Mouse (Mus musculus) brown adipose tissue, adult 24 weeks (tissue): Measurements from ENCODE around the gene Mcm10. TPM values are rescaled to one million over a fixed set of nuclear protein-coding genes. Genes with fewer than 3 reads are reported as not detected.
A peak's percentile ranks its signal among the peaks of the same experiment; 100 is the strongest.

ENCODE experiments used
- H3K27ac ChIP-seq: fragments of 200-500 bp; replicated peaks from 2 replicates; pipeline ENCODE4 v1.5.1; 2012; ENCODE audit warnings: low read depth, mild to moderate bottlenecking, low read length
- H3K4me1 ChIP-seq: fragments of 200-500 bp; 2 replicates; pipeline ENCODE4 v1.6.1; 2012; ENCODE audit warnings: low read length, mixed read lengths; ENCODE audit not compliant: control insufficient read depth, insufficient read depth, insufficient read length
- H3K4me3 ChIP-seq: fragments of 200-500 bp; 2 replicates; pipeline ENCODE4 v1.5.1; 2012; ENCODE audit warnings: low read depth, mild to moderate bottlenecking, low read length, moderate library complexity; ENCODE audit not compliant: insufficient read depth
- polyA plus RNA-seq: library from polyadenylated mRNA; stranded (reverse); fragments of >200 nt; gene quantifications from 2 replicates; pipeline ENCODE4 v1.2.4, GENCODE M21; 2012; ENCODE audit not compliant: missing spikeins, insufficient read depth, insufficient read length

The Mcm10 gene
- polyA plus RNA-seq, 1 experiment = not detected

DNA sequence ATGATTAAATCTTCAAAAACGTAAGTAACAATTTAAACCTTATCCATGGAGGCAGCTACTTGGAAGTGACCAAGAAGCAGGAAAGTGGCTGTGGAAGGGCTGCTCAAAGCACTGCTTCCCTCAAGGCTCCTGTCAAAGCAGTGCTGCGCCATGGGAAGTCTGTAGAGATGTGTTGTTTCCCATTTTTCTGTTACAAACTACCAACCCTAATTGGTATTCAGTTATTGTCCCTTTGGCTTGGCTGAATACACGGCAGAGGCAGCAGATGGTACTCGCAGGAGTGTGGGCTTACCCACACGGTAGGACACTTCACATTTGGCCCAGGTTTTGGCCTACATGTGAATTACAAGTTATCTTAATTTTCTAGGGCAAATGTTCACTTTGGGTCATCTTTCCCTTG is 25.7 kb upstream of the Mcm10 start:
- Histone ChIP-seq H3K4me3 (no peak overlapping the region), H3K4me1 (no peaks in the 10 kb centered on the region), H3K27ac (no peak overlapping the region)

- H3K27ac ChIP-seq = no peak overlapping the region
- H3K4me3 ChIP-seq = no peak overlapping the region
- no peaks in the 10 kb centered on the region for H3K4me1 ChIP-seq
Measured at GRCm38 (mm10) chr2:5037390-5037789, 24.8 kb upstream of the Mcm10 start.

- 0 out of 2 replicates have a peak overlapping the region, but pooled peaks have one; percentile 39 for H3K27ac ChIP-seq
Measured at GRCm38 (mm10) chr2:5036411-5037076, 24.0 kb upstream of the Mcm10 start.

GRCm38 (mm10) chr2:5035241-5035640 is 22.6 kb upstream of the Mcm10 start:
- H3K27ac ChIP-seq = no peak overlapping the region
- no peaks in the 10 kb centered on the region for H3K4me1 ChIP-seq
- no peak overlapping the region for H3K4me3 ChIP-seq

More at GRCm38 (mm10) chr2:5036411-5037076, 24.0 kb upstream of the Mcm10 start:
- no peaks in the 10 kb centered on the region for H3K4me1 ChIP-seq
- H3K4me3 ChIP-seq = no peak overlapping the region

DNA sequence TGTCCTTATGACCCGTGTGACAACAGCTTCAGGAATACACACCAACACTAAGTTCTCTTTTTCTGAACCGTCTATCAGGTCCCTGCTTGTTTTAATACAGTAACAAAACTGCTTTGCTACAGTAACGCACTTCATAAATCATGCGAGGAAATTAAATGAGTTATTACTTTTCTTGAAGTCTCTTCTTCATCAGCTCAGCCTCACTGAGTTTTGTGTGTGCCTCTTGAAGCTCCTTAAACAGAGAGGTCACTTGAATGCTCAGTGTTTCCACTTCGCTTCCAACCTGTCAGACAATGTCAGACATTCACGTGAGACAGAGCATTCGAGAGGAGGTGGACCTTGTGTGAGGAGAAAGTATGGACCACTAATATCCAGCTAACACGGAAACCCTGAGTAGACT is 22.2 kb upstream of the Mcm10 start:
- H3K27ac ChIP-seq = no peak overlapping the region
- H3K4me3 ChIP-seq = no peak overlapping the region
- H3K4me1 ChIP-seq = no peaks in the 10 kb centered on the region

DNA sequence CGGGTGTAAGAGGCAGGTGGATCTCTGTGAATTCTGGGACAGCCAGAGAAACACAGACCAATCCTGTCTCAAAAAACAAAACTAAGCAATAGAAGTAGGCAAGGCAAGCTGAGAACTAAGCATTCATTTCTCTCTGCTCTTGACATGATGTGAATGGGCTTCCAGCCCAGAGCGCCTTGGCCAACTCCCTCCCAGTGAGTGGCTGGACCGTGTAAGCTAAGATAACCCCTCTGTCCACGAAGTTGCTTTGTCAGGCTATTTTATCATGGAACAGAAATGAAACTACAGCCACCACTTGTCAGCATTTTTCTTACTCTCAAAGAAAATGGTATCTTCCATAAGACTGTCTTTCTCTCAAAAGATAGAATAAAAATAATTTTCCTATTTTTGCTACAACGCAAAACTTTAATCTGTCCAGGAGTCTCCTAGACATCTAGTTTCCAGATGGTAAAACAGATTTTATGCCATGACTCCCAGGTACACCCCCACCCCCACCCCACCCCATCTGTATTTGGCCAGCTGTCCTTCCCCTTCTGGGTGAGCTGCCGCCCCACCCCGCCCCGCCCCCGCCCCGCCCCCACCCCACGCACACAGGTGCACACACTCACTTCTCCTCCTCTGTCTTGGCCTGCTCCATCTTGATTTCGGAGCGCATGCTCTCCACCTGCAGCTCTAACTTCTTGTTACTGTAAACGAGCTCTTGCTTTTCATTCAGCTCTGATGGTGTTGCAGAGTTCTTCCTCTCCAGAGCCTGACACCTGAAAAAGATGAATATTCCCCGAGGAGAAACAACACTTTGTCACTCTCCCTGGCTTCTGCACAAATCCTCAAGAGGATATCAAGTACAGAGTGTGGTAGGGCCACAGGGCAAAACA is 21.2 kb upstream of the Mcm10 start:
- no peak overlapping the region for H3K27ac ChIP-seq
- H3K4me3 ChIP-seq = no peak overlapping the region

DNA sequence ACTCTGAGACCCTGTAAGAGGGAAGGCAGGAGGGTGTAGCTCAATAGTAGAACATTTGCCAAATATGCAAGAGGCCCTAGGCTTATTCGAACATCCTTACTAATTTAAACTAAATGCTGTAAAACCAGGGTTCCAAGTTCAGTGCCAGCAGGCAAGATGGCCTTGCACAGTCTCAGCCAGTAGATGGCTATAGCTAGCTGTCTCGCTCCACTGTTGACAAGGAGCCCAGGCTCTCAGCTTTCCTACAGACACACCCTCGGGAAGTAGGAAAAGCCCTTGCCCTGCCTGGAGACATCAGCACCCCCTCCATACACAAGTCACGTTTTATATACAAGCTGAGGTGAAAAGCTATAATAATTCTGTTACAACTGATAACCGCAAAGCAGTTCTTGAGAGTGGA is 20.1 kb upstream of the Mcm10 start:
- Histone ChIP-seq H3K4me1 (no peaks in the 10 kb centered on the region; the same call in 1 of the 2 replicates), H3K4me3 (no peak overlapping the region), H3K27ac (no peak overlapping the region)

More for the DNA sequence above, 21.2 kb upstream of the Mcm10 start:
- no peaks in the 10 kb centered on the region for H3K4me1 ChIP-seq

DNA sequence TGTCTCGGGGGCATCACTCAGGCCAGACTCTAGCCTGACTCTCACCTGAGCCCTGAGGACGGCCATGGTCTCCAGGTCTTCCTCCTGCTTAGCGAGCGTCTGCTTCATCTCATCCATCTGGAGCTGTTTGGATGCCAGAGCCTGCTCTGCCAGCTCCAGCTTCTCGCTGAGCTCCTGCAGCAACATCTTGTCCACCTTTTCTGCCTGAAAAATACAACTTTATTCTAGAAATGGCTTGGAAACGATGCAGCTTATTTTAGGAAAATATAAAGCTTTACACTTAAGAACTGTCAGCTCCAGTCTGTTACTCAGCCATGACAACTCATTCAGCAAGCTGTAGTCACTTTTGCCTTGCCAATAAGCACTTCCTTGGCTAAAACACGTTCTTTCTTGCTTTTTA is 18.6 kb upstream of the Mcm10 start:
- no peak overlapping the region for H3K27ac ChIP-seq
- H3K4me3 ChIP-seq = no peak overlapping the region
- H3K4me1 ChIP-seq = no peaks in the 10 kb centered on the region; the same call in 1 of the 2 replicates

DNA sequence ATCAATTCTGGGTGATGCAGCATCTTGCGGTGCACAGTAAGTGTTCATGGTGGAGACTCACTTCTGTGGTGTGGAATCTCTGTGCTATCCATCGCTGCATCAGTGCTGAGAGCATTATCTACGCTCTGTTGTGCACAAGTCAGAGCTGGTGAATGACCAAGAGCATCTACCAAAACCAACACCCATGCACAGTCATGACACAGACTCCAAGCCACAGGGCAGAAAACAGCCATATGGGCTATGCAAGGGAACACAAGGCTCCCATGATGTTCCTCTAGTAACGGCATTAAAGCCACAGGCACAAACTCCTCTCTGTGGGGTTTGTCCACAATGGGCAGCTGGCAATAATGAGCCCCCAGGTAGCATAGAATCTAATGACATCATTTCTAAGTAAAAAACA is 17.2 kb upstream of the Mcm10 start:
- Histone ChIP-seq H3K27ac (no peak overlapping the region), H3K4me3 (no peak overlapping the region), H3K4me1 (no peaks in the 10 kb centered on the region; the same call in 1 of the 2 replicates)

DNA sequence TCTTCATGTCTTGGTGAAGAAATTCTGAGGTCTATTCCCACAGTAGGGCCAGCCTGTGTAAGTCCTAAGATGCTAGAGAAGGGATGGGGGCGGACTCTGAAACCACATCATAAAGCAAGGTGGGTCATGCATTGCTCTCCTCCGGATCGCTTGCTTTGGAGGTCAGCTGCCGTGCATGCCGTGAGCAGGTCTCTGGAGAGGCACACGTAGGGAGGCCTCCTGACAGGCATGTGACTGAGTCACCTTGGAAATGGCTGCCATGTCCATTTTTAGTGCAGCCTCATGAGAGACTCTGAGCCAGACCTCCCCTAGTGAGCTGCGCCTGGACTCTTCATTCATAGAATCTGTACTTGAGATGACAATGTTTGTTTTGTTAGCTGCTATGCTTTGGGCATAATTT is 15.5 kb upstream of the Mcm10 start:
- H3K4me3 ChIP-seq = no peak overlapping the region
- H3K27ac ChIP-seq = peak overlapping the region; percentile 43
- H3K4me1 ChIP-seq = no peaks in the 10 kb centered on the region; the same call in 1 of the 2 replicates

DNA sequence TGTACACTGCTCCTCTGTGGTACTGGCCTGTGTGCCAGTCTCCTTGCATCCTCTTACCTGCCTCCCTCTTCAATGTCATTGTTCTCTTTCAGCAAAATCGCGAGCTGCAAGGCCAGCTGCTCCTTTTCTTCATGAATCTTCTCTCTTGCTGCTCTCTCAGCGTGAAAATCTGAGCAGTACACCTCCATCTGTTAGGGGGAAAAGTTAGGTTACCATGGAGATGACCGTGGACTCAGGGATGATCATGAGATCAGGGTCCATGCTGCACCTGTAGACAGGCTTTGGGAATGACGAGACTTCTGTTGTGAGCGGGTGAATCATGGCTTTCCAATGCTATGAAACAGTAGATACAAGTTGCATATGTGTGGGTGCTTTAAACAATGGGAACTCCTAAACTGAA is 14.5 kb upstream of the Mcm10 start:
- no peak overlapping the region for H3K4me3 ChIP-seq

GRCm38 (mm10) chr2:5025162-5025733 is 12.7 kb upstream of the Mcm10 start:
- H3K4me3 ChIP-seq = no peak overlapping the region
- H3K27ac ChIP-seq = no peak overlapping the region
- no peaks in the 10 kb centered on the region; the same call in 1 of the 2 replicates for H3K4me1 ChIP-seq

More for the DNA sequence above, 14.5 kb upstream of the Mcm10 start:
- no peaks in the 10 kb centered on the region; the same call in 1 of the 2 replicates for H3K4me1 ChIP-seq
- peak overlapping the region; percentile 49 for H3K27ac ChIP-seq

DNA sequence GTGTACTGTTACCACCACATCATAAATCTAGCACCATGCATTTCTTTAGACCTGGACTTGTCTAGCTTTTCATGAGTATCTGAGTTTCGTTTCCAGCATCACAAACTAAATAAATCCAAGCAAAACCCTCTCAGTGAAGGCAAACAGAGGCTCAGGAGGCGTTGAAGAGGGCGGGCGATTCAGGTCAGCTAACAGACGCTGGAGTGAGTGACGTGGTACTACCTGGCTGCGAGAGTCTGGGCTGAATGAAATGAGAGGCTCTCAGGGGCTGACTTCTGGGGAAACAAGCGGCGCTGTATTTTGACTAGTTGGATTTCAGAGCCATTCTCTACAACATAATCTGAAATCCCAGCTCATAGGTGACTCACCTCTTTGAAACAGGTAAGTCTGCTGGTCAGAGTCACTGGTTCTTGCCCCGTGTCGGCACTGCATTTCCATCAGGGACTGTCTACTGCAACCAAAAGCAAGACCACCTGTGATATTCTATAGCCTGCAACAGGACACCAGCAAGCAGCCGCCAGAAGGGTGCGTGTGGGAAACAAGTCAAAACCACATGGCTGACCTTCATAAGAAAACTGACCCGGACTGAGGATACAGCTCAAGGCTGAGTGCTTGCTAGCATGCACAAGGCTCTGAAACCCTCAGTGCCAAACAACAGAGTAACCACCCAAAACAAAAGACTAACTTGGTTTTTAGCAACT is 11.3 kb upstream of the Mcm10 start:
- Histone ChIP-seq H3K4me1 (no peaks in the 10 kb centered on the region; the same call in 1 of the 2 replicates), H3K27ac (no peak overlapping the region), H3K4me3 (no peak overlapping the region)

- H3K27ac ChIP-seq = no peak overlapping the region
Measured at GRCm38 (mm10) chr2:5023275-5023674, 10.7 kb upstream of the Mcm10 start.

DNA sequence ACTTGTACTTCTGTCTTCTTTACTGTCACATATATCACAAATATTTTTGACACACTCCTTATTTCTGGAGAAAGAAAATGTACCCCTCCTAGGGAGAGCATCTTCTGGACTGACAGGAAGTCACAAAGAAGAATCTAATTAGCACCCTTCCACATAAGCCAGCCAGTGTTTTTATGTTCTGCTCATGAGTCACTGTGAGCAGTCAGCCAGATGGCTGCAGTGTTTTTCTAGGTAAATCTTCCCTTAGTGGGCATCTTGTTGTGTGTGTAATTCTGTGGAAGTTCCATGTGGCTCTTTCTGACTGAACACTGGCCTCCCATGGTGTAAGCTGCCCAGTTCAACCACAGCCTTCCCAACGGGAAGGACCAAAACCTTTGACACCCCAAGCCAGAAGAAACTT is 7.1 kb upstream of the Mcm10 start:
- Histone ChIP-seq H3K4me1 (no peaks in the 10 kb centered on the region), H3K4me3 (no peak overlapping the region), H3K27ac (no peak overlapping the region)

More at GRCm38 (mm10) chr2:5023275-5023674, 10.7 kb upstream of the Mcm10 start:
- Histone ChIP-seq H3K4me1 (no peaks in the 10 kb centered on the region; the same call in 1 of the 2 replicates), H3K4me3 (no peak overlapping the region)
